Mouse (Mus musculus): ENCODE data around the gene Nlk.

GRCm38 (mm10) chr11:78530001-78530400, 167.2 kb downstream of the Nlk start:
- TF ChIP-seq CTCF (IDR thresholded peaks at IDR 0.05; ENCODE audit: control insufficient read depth, insufficient read depth, low read length): no peak
- TF ChIP-seq POLR2A (IDR thresholded peaks at IDR 0.05; ENCODE audit: borderline replicate concordance, control insufficient read depth, low read depth, low read length): no peak

Measured in bone marrow, adult 2 months (tissue).